8 mouse cellular contexts compared by ENCODE assay signal in genomic region chr7:101412796-101413195, GRCm38 (mm10). TPM values are rescaled to one million over a fixed set of nuclear protein-coding genes. Genes with fewer than 3 reads are reported as not detected.
A peak's percentile ranks its signal among the peaks of the same experiment; 100 is the strongest.
DNase-seq lines count a peak whose midpoint lies in the region; ATAC-seq lines count a peak whose summit lies in the region.

No protein-coding gene starts in this region.

- no peak overlapping the region for H3K4me3 ChIP-seq in hindbrain, embryonic 14.5 days (replicated peaks; ENCODE audit: low read length)

- no peak overlapping the region for H3K4me2 ChIP-seq in hindbrain, embryonic 14.5 days (replicated peaks)

- DNase-seq in MN1 (ENCODE audit: low spot score) = peak; percentile 88
- peak; percentile 71 for DNase-seq in cerebellum, adult 18-20 months
- DNase-seq in hindbrain, embryonic 14.5 days (ENCODE audit: low spot score) = peak; percentile 87
- DNase-seq in layer of hippocampus, postnatal 36 days = peak; percentile 79 to 80
- peak; percentile 80 to 90 for DNase-seq in lung, postnatal 4 days
- DNase-seq in right cerebral cortex, adult 18-20 months = peak; percentile 80
- DNase-seq in urinary bladder, adult 2 months (ENCODE audit: low spot score) = peak; percentile 67

- H3K4me1 ChIP-seq in hindbrain, embryonic 14.5 days (replicated peaks; ENCODE audit: control insufficient read depth, insufficient read depth, low read length) = peaks cover 16% of the 10 kb centered on the region

- peak; percentile 21 for ATAC-seq in frontal cortex, adult (ENCODE audit: low TSS enrichment)
- ATAC-seq in hindbrain, embryonic 14.5 days (ENCODE audit: low FRiP score) = peak; percentile 42

- H3K9ac ChIP-seq in hindbrain, embryonic 14.5 days = no peak overlapping the region

- H3K9me3 ChIP-seq in hindbrain, embryonic 14.5 days (ENCODE audit: control insufficient read depth, low read length) = no peaks in the 10 kb centered on the region

- no peak overlapping the region for H3K27ac ChIP-seq in hindbrain, embryonic 14.5 days

- peaks cover 9% of the 10 kb centered on the region; the same call in 1 of the 2 replicates for H3K27me3 ChIP-seq in hindbrain, embryonic 14.5 days (ENCODE audit: control insufficient read depth, insufficient read depth, low read length)

- H3K36me3 ChIP-seq in hindbrain, embryonic 14.5 days (replicated peaks; ENCODE audit: control insufficient read depth, insufficient read depth) = no peaks in the 10 kb centered on the region

RNA-seq across cellular contexts. Expression of gene Gm45837, which starts 2.1 kb away (rescaled TPM):
- polyA plus RNA-seq in hindbrain, embryonic 14.5 days (2014; fragmentation: Nextera tagmentation; extraction: Ambion mirVana) = 1.3 TPM in 1 of 2 replicates, not detected in the other
- total RNA-seq in layer of hippocampus, postnatal 36 days (2021) = 1 to 10 TPM in 1 of 2 experiments, not detected in 1; 3.0 TPM
- polyA plus RNA-seq in urinary bladder, adult 2 months (2012; rRNA removed) = 1.5 TPM in 1 of 2 replicates, not detected in the other

RNA-seq across cellular contexts. Expression of gene Pde2a, which starts 8.7 kb away (rescaled TPM):
- 25.9 and 26.6 TPM in 2 replicates for polyA plus RNA-seq in hindbrain, embryonic 14.5 days (2014; fragmentation: Nextera tagmentation; extraction: Ambion mirVana)
- total RNA-seq in layer of hippocampus, postnatal 36 days (2021) = 100 to 1,000 TPM; 300 to 301 TPM
- 30.4 and 53.1 TPM in 2 replicates for polyA plus RNA-seq in urinary bladder, adult 2 months (2012; rRNA removed)
